Mouse (Mus musculus): ENCODE results near the gene Prrc2a. TPM values are rescaled to one million over a fixed set of nuclear protein-coding genes. Genes with fewer than 3 reads are reported as not detected.

The Prrc2a gene
- polyA plus RNA-seq, 1 experiment from 2014 or later: 179 TPM

- Histone ChIP-seq H3K4me3 (no peak overlapping the region), H3K4me2 (no peak overlapping the region)
Observed at GRCm38 (mm10) chr17:35167794-35168193, 3.1 kb upstream of the Prrc2a start.

DNA sequence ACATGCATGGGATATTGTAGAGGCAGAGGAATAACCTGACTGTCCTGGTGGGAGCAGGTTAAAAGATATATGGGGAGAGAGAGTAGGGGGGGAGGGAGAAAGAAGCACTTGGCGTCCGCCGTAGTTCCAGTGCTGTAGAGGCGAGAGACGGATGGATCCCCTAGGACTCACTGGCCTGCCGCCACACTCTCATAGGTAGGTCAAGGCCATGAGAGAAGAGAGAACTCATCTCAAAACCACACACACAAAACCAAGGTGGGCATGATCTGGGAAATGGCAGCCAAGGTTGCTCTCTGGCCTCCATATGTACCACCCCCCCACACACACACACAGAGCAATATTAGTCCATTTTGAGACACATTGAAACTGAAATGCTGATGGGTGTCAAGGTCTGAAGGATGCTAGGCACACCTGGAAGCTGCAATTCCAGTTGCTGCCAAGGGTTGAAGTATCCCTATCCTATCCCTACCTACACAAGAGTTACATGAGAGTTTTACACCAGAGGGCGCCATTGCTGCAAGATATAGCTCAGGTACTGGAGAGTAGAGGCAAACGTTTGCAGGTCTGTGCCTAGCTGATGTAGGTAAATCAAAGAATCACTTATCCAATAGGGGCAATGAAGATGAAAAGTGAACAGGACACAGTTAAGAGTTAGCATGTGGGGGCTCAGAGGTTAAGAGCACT, 1.8 kb upstream of the Prrc2a start:
- ATAC-seq (ENCODE audit: borderline replicate concordance, extremely low read depth, low FRiP score, low TSS enrichment): no peak
- Histone ChIP-seq H3K4me1 (peaks cover 26% of the 10 kb centered on the region), H3K9me3 (no peaks in the 10 kb centered on the region), H3K4me2 (peak overlapping the region; percentile 58), H3K9ac (no peak overlapping the region), H3K36me3 (peaks cover 5% of the 10 kb centered on the region), H3K4me3 (peak overlapping the region; percentile 90; the same call in 1 of the 2 replicates), H3K27ac (peak overlapping the region; percentile 100; the same call in 1 of the 2 replicates), H3K27me3 (no peaks in the 10 kb centered on the region)
- WGBS: 67% methylated on average over 8 of the region's 8 CpGs

More at GRCm38 (mm10) chr17:35167794-35168193, 3.1 kb upstream of the Prrc2a start:
- peaks cover 16% of the 10 kb centered on the region for H3K4me1 ChIP-seq
- no peak for ATAC-seq (ENCODE audit: borderline replicate concordance, extremely low read depth, low FRiP score, low TSS enrichment)
- no peaks in the 10 kb centered on the region for H3K27me3 ChIP-seq
- H3K9me3 ChIP-seq: no peaks in the 10 kb centered on the region
- H3K27ac ChIP-seq: no peak overlapping the region
- H3K9ac ChIP-seq: no peak overlapping the region
- 81% methylated on average over 7 of the region's 7 CpGs for WGBS
- no peaks in the 10 kb centered on the region for H3K36me3 ChIP-seq

- no peaks in the 10 kb centered on the region for H3K27me3 ChIP-seq
- ATAC-seq (ENCODE audit: borderline replicate concordance, extremely low read depth, low FRiP score, low TSS enrichment): peak; percentile 85
- H3K9me3 ChIP-seq: no peaks in the 10 kb centered on the region
- peak overlapping the region; percentile 100 for H3K27ac ChIP-seq
- H3K4me2 ChIP-seq: peak overlapping the region; percentile 58
- H3K36me3 ChIP-seq: peaks cover 14% of the 10 kb centered on the region
- 17% methylated on average over 12 of the region's 12 CpGs for WGBS
- peak overlapping the region; percentile 59 for H3K9ac ChIP-seq
- peak overlapping the region; percentile 90 for H3K4me3 ChIP-seq
- peaks cover 29% of the 10 kb centered on the region for H3K4me1 ChIP-seq
Observed at GRCm38 (mm10) chr17:35165451-35166155, 906 bp upstream of the Prrc2a start.

GRCm38 (mm10) chr17:35164218-35164567, 504 bp downstream of the Prrc2a start:
- H3K4me3 ChIP-seq: peak overlapping the region; percentile 90
- peaks cover 29% of the 10 kb centered on the region for H3K4me1 ChIP-seq
- H3K9me3 ChIP-seq: no peaks in the 10 kb centered on the region
- H3K27ac ChIP-seq: peak overlapping the region; percentile 94
- peak overlapping the region; percentile 89 for H3K4me2 ChIP-seq
- ATAC-seq (ENCODE audit: borderline replicate concordance, extremely low read depth, low FRiP score, low TSS enrichment): no peak
- H3K27me3 ChIP-seq: no peaks in the 10 kb centered on the region
- peaks cover 28% of the 10 kb centered on the region for H3K36me3 ChIP-seq
- H3K9ac ChIP-seq: peak overlapping the region; percentile 97
- WGBS: 0% methylated on average over 14 of the region's 28 CpGs

- Histone ChIP-seq H3K9ac (peak overlapping the region; percentile 97), H3K36me3 (peaks cover 35% of the 10 kb centered on the region), H3K4me3 (peak overlapping the region; percentile 90), H3K4me1 (peaks cover 29% of the 10 kb centered on the region), H3K9me3 (no peaks in the 10 kb centered on the region), H3K4me2 (peak overlapping the region; percentile 89), H3K27ac (peak overlapping the region; percentile 94), H3K27me3 (no peaks in the 10 kb centered on the region)
- ATAC-seq (ENCODE audit: borderline replicate concordance, extremely low read depth, low FRiP score, low TSS enrichment): no peak
- WGBS: 5% methylated on average over 8 of the region's 8 CpGs
Observed at GRCm38 (mm10) chr17:35163326-35164081, 1.2 kb downstream of the Prrc2a start.

- H3K4me2 ChIP-seq: peak overlapping the region; percentile 89
- ATAC-seq (ENCODE audit: borderline replicate concordance, extremely low read depth, low FRiP score, low TSS enrichment): no peak
- 16% methylated on average over 12 of the region's 12 CpGs for WGBS
- H3K27ac ChIP-seq: no peak overlapping the region
- H3K4me3 ChIP-seq: peak overlapping the region; percentile 90
- H3K36me3 ChIP-seq: peaks cover 43% of the 10 kb centered on the region
- H3K27me3 ChIP-seq: no peaks in the 10 kb centered on the region
- peak overlapping the region; percentile 97 for H3K9ac ChIP-seq
- no peaks in the 10 kb centered on the region for H3K9me3 ChIP-seq
- peaks cover 29% of the 10 kb centered on the region for H3K4me1 ChIP-seq
Observed at GRCm38 (mm10) chr17:35162730-35163129, 2.0 kb downstream of the Prrc2a start.

DNA sequence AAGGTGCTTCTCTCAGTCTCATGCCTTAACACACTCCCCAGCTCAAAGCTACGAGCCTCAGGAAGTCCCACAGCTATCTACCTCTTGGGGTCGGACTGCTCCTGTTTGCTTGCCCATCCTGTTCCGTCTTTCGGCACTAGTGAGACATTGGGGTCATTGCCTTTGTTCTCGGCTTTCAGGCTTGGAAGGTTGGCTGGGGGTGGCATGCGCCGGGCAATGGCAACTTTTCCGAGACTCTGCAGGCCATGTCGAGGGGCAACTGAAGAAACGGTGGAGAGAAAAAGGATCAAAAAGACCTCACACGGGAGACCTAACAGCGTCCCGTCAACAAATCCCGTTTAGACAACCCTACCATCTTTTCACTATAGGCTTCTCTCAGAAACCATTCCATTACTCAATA, 2.6 kb downstream of the Prrc2a start:
- H3K4me2 ChIP-seq: peak overlapping the region; percentile 89
- peak overlapping the region; percentile 90 for H3K4me3 ChIP-seq
- peaks cover 49% of the 10 kb centered on the region for H3K36me3 ChIP-seq
- no peaks in the 10 kb centered on the region for H3K27me3 ChIP-seq
- ATAC-seq (ENCODE audit: borderline replicate concordance, extremely low read depth, low FRiP score, low TSS enrichment): no peak
- no peaks in the 10 kb centered on the region for H3K9me3 ChIP-seq
- no peak overlapping the region for H3K27ac ChIP-seq
- H3K4me1 ChIP-seq: peaks cover 29% of the 10 kb centered on the region
- WGBS: 52% methylated on average over 14 of the region's 14 CpGs
- H3K9ac ChIP-seq: peak overlapping the region; percentile 97; the same call in 1 of the 2 replicates

DNA sequence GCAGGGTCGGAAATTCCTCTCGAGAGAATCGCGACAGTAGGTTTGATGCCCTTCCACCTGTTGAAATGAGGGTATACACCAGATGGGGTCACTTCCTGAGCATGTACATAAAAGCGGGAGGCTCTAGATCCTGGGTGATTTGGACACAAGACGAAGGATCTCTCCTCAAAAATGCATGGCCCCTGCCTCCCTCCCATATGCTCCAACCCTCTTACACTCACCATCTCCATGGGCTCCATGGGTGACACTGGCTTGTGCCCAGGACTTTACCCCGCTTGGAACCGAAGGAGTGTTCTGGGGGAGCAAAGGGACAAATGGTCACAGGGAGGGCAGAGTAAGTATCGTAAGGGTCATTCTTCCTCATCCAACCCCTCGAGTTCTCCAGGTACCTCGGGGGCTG, 3.3 kb downstream of the Prrc2a start:
- Histone ChIP-seq H3K4me2 (no peak overlapping the region), H3K4me3 (no peak overlapping the region), H3K9me3 (no peaks in the 10 kb centered on the region), H3K27ac (no peak overlapping the region), H3K36me3 (peaks cover 56% of the 10 kb centered on the region), H3K27me3 (no peaks in the 10 kb centered on the region), H3K4me1 (peaks cover 25% of the 10 kb centered on the region), H3K9ac (no peak overlapping the region)
- WGBS: 80% methylated on average over 11 of the region's 11 CpGs
- no peak for ATAC-seq (ENCODE audit: borderline replicate concordance, extremely low read depth, low FRiP score, low TSS enrichment)

DNA sequence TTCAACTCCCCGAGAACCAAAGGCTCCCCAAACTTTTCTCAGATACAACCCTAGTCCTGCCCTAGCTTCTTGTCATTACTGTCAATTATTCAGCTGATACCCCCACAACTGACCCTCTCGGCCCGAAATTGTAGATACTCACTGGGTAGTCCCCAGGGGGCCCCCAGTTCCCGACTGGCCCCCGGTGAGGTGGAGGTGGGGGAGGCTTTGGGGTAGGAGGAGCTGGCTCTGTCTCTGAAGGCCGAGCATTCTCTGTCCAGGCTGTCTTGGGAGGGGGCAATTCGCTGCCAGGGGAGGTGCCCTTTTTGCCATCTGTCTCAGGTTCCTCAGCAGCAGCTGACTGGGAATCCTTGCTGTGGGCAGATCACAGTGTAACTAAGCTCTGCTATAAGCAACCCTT, 5.1 kb downstream of the Prrc2a start:
- H3K9me3 ChIP-seq: no peaks in the 10 kb centered on the region
- WGBS: 80% methylated on average over 7 of the region's 7 CpGs

DNA sequence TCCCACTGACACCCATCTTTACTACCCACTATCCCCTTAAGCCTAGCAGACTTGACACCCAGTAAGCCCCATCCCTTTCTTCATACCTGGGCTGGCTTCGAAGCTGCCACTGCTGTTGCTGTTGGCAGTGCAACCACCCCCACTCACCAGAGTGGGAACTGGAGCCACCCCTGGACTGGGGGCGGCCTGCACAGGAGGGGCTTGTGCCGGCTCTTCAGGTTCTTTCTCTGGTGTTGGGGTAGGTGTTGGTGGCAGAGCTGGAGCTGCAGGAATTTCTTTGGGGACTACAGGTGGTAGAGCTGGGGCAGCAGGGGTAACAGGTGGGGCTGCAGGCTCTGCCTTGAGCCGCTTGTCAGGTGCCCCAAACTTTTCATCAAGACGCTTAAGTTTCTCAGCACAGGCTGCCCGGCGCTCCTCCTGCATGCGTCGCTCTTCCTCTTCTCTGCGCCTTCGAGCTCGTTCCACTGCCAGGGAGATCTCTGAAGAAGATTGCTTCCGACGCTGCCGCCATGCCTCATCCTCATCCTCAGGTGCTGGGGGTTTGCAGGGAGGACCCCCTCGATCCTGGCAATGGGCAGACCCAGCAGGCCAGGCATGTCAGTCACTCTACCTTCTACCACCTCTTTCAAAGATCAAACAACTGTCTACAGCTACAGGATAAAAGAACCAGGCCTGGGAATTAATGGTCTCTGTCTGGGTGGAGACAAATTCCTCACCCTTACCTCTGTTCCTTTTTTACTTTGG, 5.7 kb downstream of the Prrc2a start:
- H3K9me3 ChIP-seq: no peaks in the 10 kb centered on the region
- H3K4me2 ChIP-seq: no peak overlapping the region
- ATAC-seq (ENCODE audit: borderline replicate concordance, extremely low read depth, low FRiP score, low TSS enrichment): no peak
- no peak overlapping the region for H3K4me3 ChIP-seq
- no peak overlapping the region for H3K27ac ChIP-seq
- H3K4me1 ChIP-seq: peaks cover 16% of the 10 kb centered on the region
- H3K9ac ChIP-seq: no peak overlapping the region
- 88% methylated on average over 16 of the region's 16 CpGs for WGBS
- peaks cover 80% of the 10 kb centered on the region for H3K36me3 ChIP-seq
- H3K27me3 ChIP-seq: no peaks in the 10 kb centered on the region

More for the DNA sequence above, 5.1 kb downstream of the Prrc2a start:
- Histone ChIP-seq H3K27ac (no peak overlapping the region), H3K4me1 (peaks cover 16% of the 10 kb centered on the region), H3K9ac (no peak overlapping the region), H3K36me3 (peaks cover 74% of the 10 kb centered on the region), H3K27me3 (no peaks in the 10 kb centered on the region), H3K4me2 (no peak overlapping the region), H3K4me3 (no peak overlapping the region)
- ATAC-seq (ENCODE audit: borderline replicate concordance, extremely low read depth, low FRiP score, low TSS enrichment): no peak

DNA sequence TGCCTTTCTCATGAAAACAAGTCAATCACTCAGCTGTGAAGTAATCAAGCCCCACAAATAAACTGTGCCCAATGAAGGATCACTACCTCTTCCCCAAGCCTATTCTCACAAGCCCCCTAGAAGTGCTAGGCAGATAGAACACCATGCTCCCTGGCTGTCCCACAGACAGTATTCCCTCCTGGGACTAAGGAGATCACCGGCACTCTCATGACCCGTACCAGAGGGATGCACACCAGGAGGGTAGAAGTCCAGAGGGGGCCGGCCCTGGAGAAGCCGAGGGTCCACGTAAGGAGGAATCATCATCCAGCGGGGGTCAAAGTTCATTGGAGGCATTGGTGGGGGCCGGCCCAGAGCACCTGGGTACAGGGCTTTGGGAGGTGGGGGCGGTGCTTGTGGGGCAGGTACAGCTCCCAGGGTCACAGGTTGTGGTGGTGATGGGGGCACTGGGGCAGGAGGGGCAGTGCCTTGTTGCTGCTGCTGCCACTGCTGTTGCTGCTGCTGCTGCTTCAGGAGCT, 7.0 kb downstream of the Prrc2a start:
- Histone ChIP-seq H3K36me3 (peaks cover 93% of the 10 kb centered on the region), H3K4me1 (peaks cover 13% of the 10 kb centered on the region), H3K9me3 (no peaks in the 10 kb centered on the region), H3K4me2 (no peak overlapping the region), H3K27me3 (no peaks in the 10 kb centered on the region), H3K4me3 (no peak overlapping the region), H3K27ac (no peak overlapping the region), H3K9ac (no peak overlapping the region)
- WGBS: 98% methylated on average over 8 of the region's 8 CpGs
- ATAC-seq (ENCODE audit: borderline replicate concordance, extremely low read depth, low FRiP score, low TSS enrichment): no peak

Data from lung, embryonic 15.5 days (tissue).